Mouse (Mus musculus) v-Abl transformed pro-B cells (cell line): ENCODE results near the gene Gm29276.
"Not testable (repeated sequence)": the region's sequence is repeated elsewhere in the genome, so short reads cannot be mapped to it uniquely, and the experiment has no call there.

ENCODE experiments used
- in situ Hi-C, 2 experiments: fragments of 400-800 bp; cut with MboI; formaldehyde crosslinking; loops; one replicate each; pipeline ENCODE4 v1.15.1; 2025; ENCODE audit not compliant: unreplicated experiment in 2 of 2

Gm29276 gene

GRCm38 (mm10) chrY:42582150-42582549 is at the start of gene Gm29276:
Gm29276 (minus strand) TSS chrY:42582250.
- in situ Hi-C loops: not testable (repeated sequence)
